In the genomic region with DNA sequence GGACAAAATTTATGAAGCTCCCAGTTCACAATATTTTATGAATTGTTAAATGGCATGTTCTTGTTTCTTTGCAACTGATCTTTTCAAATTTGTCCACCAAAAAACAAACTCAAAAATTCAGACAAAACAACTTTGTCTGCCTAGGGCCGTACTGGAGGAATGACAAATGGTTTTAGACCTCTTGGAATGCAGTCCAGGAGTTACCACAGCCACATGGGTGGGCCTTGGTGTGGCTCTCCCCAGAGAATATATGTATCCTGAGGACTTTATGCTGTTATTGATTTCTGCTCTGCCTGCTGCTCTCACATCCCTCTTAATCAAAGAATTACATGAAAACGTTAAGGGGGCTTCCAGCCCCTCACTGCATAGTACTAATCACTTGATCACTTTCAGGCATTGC, we compare ENCODE assay signal across 23 mouse cellular contexts.
A peak's percentile ranks its signal among the peaks of the same experiment; 100 is the strongest.
DNase-seq lines count a peak whose midpoint lies in the region; ATAC-seq lines count a peak whose summit lies in the region.
"Had no signal": no experiment of that assay in that cellular context is flagged by ENCODE, and none has a peak within 500 bp of the region (broad histone marks: within the 10 kb centered on the region; RNA-seq: fewer than 3 reads in every experiment).

No protein-coding gene starts in this region.

- no peak overlapping the region for H3K4me2 ChIP-seq in liver, embryonic 11.5 days
- H3K4me2 ChIP-seq: embryonic facial prominence, embryonic 13.5 days; embryonic facial prominence, embryonic 15.5 days; forebrain, embryonic 12.5 days had no signal

- H3K4me1 ChIP-seq in liver, embryonic 11.5 days (replicated peaks; ENCODE audit: control insufficient read depth, insufficient read depth, low read length), result no peaks in the 10 kb centered on the region
- H3K4me1 ChIP-seq: embryonic facial prominence, embryonic 13.5 days; embryonic facial prominence, embryonic 15.5 days; forebrain, embryonic 10.5 days; forebrain, embryonic 12.5 days had no signal

- peak; percentile 7 for DNase-seq in 3T3-L1 (ENCODE audit: low read depth, low spot score)
- DNase-seq in Muller cell, postnatal 12 days (ENCODE audit: inconsistent ontology term), result peak; percentile 51
- DNase-seq in liver, embryonic 11.5 days (ENCODE audit: low spot score), result no peak
- no peak for DNase-seq in kidney, adult 8-10 months
- DNase-seq: adrenal gland, adult 2 months; adrenal gland, postnatal 10 days; adrenal gland, postnatal 25 days; cerebellum, adult 11 months; cerebellum, adult 18-20 months; cerebellum, adult 8-10 months; cerebellum, adult 9-11 months; cerebellum, postnatal 14 days; cerebellum, postnatal 36 days; embryo, embryonic 11 days had no signal

- H3K4me3 ChIP-seq in liver, embryonic 11.5 days (ENCODE audit: low read depth, low read length), result no peak overlapping the region
- H3K4me3 ChIP-seq: embryonic facial prominence, embryonic 13.5 days; embryonic facial prominence, embryonic 15.5 days; erythroblast, embryonic 14.5 days; forebrain, embryonic 10.5 days; forebrain, embryonic 12.5 days had no signal

- WGBS in liver, embryonic 11.5 days, result 50% methylated on average over 2 of the region's 2 CpGs

- H3K9ac ChIP-seq in liver, embryonic 11.5 days (ENCODE audit: low read depth, low read length), result no peak overlapping the region
- H3K9ac ChIP-seq: embryonic facial prominence, embryonic 13.5 days; embryonic facial prominence, embryonic 15.5 days; forebrain, embryonic 12.5 days had no signal

- ATAC-seq in monocyte, adult 5-6 weeks (replicated peaks; ENCODE audit: insufficient number of reproducible peaks, low FRiP score, low TSS enrichment, poor library complexity, severe bottlenecking), result no peak
- ATAC-seq in liver, embryonic 11.5 days (replicated peaks; ENCODE audit: low FRiP score), result no peak
- ATAC-seq: CD4-positive, CD25-positive, alpha-beta regulatory T cell, adult 4 months had no signal

- no peaks in the 10 kb centered on the region for H3K27me3 ChIP-seq in liver, embryonic 11.5 days (replicated peaks; ENCODE audit: control insufficient read depth, insufficient read depth, low read length)
- H3K27me3 ChIP-seq: CH12.LX; embryonic facial prominence, embryonic 13.5 days; embryonic facial prominence, embryonic 15.5 days; forebrain, embryonic 12.5 days had no signal

- no peaks in the 10 kb centered on the region for H3K9me3 ChIP-seq in liver, embryonic 11.5 days (ENCODE audit: control insufficient read depth, low read length)
- H3K9me3 ChIP-seq: embryonic facial prominence, embryonic 13.5 days; embryonic facial prominence, embryonic 15.5 days; forebrain, embryonic 10.5 days; forebrain, embryonic 12.5 days; G1E had no signal

- H3K27ac ChIP-seq in liver, embryonic 11.5 days (ENCODE audit: low read depth, low read length), result no peak overlapping the region
- H3K27ac ChIP-seq: embryonic facial prominence, embryonic 13.5 days; embryonic facial prominence, embryonic 15.5 days; forebrain, embryonic 10.5 days; forebrain, embryonic 12.5 days had no signal

- H3K36me3 ChIP-seq in liver, embryonic 11.5 days (ENCODE audit: control insufficient read depth, insufficient read depth, low read length), result no peaks in the 10 kb centered on the region
- H3K36me3 ChIP-seq: embryonic facial prominence, embryonic 13.5 days; embryonic facial prominence, embryonic 15.5 days; forebrain, embryonic 10.5 days; forebrain, embryonic 12.5 days; G1E had no signal

Comparison
In these comparisons a context has a peak if more than half of its experiments do, and no peak if none do; other contexts are left out.
1. DNase-seq: peak in 3T3-L1 (single experiment) and Muller cell, postnatal 12 days (single experiment); none in liver, embryonic 11.5 days (single experiment) and kidney, adult 8-10 months (0 of 2).